Mouse (Mus musculus): ENCODE measurements around the gene Plxdc2.

The Plxdc2 gene

DNA sequence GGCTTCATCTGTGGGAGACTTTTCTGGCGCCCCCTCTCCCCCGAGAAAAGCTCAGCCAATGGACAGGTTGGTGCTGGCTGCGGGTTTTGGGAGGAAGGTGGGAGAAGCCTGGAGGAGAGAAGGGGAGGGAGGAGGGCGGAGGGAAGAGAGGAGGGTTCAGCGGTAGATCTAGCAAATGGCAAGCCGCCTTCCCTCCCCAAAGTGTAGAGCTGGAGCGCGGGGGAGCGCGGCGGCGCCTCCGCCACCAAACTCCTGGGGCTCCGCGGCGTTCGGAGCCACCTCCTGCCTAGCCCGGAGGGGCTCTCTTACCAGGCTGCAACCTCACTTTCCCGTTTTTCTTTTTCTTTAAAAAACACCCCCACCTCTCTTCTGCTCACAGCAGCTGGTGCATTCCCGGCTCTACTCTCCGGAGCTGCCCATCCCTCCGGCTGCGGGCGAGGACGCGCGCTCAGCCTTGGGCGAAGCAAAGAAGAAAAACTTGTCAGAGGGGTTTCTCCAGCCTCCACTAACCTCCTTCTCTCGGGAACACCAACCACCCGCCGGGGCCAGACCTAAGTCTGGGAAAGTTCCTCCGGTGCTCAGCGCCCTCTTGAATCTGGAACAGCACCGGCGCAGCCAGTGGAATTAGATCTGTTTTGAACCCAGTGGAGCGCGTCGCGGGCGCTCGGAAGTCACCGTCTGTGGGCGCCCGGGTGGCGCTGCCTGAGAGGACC is at the start of gene Plxdc2:
Gene Plxdc2 (plus strand): TSS at position 199 of the 713 bp plus-strand sequence.
- peak; percentile 76 for DNase-seq (ENCODE audit: low spot score)

DNA sequence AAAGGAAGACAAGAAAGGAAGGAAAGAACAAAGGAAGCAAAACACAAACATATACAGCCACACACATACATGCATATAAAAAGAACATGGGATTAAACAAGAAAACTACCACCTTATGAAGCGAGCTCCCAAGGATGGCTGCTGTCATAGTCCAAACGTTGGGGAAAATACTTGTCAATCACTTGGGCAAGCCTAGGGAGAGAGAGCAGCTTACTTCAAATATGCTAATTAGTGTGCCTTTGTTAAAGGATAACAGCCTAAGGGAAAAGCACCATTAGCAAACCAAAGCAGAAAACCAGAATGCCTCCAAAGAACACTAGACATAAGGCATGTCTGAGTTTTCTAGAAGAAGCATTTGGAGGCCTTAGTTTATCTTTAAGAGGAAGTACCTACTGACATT is 45.7 kb upstream of the Plxdc2 start:
- no peak for DNase-seq (ENCODE audit: low spot score)

DNA sequence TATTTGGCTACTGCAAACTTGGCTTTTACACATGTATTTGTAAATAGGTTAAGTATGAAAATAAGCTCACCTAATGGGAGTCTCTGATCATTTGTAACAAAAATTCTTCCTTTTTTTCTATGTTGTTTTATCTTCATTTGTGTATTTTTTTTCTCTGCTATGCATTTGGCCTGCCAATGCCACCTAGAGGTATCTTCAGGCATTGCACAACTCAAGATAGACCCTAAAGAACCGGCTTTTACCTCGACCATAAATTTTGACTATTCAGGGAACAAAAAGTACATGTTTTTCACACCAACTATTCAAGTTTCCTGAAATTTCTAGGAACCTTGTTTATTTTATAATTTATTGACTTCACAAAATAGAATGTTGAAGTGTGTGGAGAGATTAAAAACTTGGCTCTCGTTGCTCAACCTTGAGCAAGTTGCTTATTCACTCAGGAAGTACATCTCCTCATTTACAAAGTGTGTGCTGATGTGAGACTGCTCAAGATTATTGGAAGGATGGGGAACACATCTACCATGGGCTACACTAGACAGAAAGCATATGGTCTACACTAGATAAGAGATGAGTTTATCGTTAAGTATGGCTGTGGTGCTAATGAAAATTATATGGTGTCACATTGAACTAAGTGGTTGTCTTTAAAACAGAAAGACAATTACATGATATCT is 43.6 kb upstream of the Plxdc2 start:
- no peak for DNase-seq (ENCODE audit: low spot score)

- no peak for DNase-seq (ENCODE audit: low spot score)
Measured at GRCm38 (mm10) chr2:16335194-16335781, 20.8 kb upstream of the Plxdc2 start.

DNA sequence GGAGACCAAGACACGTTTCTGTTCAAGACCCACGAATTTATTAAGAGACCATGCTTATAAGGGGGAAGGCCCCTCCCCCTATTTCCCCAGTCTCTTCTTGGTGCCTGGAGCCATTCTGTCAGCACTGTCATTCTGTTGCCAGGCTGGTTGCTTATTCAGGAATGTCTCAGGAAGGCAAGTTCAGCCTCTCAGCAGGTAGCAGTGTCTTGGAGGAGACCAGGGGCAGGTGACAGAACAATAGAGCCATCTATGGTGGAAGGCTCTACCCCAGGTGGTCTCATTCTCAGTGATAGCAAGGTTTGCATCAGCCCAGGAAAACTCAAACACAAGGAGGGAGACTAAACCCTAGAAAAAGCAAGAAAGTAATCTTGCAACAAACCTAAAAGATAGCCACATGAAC is 11.5 kb upstream of the Plxdc2 start:
- DNase-seq (ENCODE audit: low spot score), result no peak

DNA sequence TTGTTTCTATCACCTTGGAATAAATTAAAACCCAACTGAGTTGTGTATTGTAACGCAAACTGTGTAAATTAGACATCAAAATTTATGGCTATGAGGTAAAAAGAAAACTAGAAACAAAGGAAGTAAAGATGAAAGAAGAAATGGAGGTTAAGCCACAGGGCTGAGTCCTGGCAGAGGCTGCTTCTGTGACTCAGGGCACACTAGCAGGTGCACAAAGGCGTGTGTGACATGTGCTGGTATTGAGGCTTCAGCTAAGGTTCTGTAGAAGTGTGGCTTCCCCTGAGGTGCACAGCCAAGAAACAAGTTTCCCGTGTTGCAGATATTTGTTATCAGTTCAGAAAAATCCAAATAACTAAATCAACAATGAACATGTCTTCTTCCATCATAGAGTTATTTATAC is 5.0 kb upstream of the Plxdc2 start:
- DNase-seq (ENCODE audit: low spot score), result no peak

DNA sequence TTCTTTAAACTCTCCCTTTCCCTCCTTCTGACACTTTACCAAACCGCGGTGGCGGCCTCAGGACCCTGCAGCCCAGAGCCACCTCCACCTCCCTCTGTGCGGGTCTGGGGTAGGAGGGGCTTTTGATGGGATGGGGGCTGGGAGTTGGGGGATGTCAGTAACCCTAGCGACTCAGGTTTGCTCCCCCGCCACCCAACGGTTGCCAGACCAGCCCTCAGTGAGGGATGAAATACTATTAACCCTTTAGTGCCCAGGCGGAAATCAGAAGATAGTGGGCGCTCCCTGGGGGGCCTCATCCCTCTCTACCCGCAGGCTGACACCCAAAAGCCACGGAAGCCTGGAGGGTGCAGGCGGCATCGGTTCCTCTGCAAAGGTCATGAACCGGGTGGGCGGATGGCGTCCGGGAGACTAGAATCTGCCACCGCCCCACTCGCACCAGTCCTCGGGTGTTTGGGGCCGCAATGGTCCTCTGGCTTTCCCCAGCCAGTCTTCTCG is 446 bp upstream of the Plxdc2 start:
- DNase-seq (ENCODE audit: low spot score), result peak; percentile 56

- peak; percentile 44 for DNase-seq (ENCODE audit: low spot score)
Measured at GRCm38 (mm10) chr2:16356921-16357837, 1.1 kb downstream of the Plxdc2 start.

GRCm38 (mm10) chr2:16357946-16358345 is 1.8 kb downstream of the Plxdc2 start:
- DNase-seq (ENCODE audit: low spot score), result no peak

GRCm38 (mm10) chr2:16359341-16359928 is 3.3 kb downstream of the Plxdc2 start:
- DNase-seq (ENCODE audit: low spot score), result no peak

GRCm38 (mm10) chr2:16364749-16365148 is 8.6 kb downstream of the Plxdc2 start:
- no peak for DNase-seq (ENCODE audit: low spot score)

DNA sequence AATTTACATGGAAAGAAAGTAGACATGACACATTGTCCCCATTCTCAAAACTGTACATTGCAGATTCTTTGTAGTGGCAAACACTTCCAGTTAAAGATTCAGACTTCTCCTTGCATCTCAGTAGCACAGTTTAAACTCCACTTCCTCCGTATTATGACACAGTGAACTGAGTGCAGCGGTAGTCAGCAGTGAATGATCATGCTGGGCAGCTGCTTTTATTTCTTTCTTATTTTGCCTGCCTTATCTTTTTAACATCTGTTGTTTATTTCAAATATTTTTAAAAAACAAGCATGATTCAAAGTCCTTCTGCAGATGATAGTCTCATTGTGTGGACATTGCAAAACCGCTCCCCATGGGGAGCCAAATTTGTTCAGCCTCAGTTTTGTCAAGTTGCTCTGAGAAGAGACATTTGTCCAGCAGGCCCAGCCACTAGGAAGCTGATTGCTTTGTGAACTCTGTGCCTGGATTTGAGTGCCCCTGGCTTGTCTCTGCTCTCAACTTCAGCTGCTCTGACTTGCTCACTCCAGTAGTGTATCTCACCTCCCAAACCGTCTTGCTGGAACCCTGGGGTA is 9.8 kb downstream of the Plxdc2 start:
- no peak for DNase-seq (ENCODE audit: low spot score)

DNA sequence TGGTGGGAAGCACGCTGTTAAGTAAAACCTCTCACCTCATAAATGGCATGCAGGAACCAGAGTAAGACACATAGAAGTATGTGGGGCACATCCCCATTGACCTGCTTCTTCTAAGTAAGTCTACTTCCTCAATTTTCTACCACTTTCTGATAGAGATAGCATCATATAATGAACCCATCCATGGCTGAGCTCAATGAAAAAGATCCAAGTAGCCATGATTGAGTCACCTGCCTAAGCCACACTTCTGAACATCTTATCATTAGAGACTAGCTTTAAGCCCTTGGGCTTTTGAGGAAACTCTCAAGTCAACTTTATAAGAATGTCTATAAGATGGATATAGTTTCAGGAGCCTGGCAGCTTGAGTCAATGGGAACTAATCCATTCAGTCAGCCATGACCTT is 14.3 kb downstream of the Plxdc2 start:
- no peak for DNase-seq (ENCODE audit: low spot score)

DNA sequence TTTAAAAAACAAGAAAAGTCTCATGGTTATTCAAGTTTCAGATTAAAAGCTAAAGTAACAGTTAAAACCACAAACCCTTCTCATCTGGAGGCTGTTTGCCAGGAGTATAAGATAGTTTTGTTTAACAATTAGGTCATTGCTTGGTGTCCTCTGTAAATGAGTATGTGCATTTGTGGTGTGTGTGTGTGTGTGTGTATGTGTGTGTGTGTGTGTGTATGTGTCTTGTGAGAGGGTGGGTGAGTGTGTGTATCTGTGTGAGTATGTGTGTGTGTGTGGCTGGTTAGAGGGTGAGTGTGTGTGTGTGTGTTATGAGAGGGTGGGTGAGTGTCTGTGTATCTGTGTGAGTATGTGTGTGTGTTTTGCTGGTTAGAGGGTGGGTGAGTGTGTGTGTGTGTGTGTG is 18.2 kb downstream of the Plxdc2 start:
- no peak for DNase-seq (ENCODE audit: low spot score)

DNA sequence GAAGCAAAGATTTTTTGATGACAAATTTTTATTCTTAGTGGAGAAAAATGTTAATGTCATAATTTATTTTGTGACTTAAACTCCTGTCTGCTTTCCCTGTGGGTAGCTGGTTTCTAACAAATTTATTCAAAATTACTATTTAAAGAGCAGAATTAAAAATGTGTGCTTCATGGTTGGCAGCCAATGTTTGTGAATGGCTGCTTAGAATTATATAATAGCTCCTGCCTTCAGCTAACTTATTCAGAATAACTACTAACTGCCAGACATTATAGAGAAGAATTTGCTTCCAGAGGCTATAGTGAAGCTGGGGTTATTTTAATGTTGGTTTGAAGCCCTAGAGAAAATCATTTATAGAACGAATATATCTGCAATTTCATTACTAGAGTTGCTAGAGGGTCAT is 30.1 kb downstream of the Plxdc2 start:
- no peak for DNase-seq (ENCODE audit: low spot score)

DNA sequence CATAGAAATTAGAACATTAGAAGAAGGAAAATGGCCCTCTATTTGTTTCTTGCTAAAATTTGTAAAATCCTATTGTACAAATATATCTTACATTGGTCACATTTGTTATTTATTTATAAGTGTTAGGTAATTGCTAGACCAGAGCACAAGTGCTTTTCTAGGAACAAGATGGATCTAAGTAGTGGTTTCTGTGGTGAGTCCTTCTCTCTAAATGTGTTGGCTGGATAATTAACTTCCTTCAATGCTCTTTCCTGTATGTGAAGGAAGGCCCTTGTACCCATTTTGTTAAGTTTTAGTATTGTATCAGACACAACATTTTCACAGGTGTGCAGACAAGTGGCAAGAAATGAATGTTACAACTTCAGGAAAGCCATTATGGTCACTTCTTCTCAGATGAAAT is 30.6 kb downstream of the Plxdc2 start:
- DNase-seq (ENCODE audit: low spot score), result no peak

GRCm38 (mm10) chr2:16387787-16388186 is 31.7 kb downstream of the Plxdc2 start:
- no peak for DNase-seq (ENCODE audit: low spot score)

DNA sequence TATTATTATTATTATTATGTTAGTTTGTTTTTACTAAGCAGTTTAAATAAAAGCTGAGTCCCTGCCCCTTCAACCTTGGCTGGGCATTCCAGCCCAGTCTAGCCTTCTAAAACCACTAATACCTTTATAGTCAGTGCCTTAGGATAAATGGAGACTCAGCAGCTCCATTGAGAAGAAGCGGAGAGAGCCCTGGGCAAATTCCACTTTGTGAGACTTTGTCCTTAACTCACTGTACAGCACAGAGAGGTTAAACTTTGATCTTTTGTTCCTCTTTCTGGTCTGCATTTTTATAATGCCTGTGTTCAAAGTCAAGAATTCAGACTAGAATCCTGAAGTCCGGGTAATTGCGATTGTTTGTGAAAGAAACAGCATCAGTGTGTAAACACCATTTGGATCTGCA is 41.4 kb downstream of the Plxdc2 start:
- no peak for DNase-seq (ENCODE audit: low spot score)

- no peak for DNase-seq (ENCODE audit: low spot score)
Measured at GRCm38 (mm10) chr2:16398006-16398405, 41.9 kb downstream of the Plxdc2 start.

DNA sequence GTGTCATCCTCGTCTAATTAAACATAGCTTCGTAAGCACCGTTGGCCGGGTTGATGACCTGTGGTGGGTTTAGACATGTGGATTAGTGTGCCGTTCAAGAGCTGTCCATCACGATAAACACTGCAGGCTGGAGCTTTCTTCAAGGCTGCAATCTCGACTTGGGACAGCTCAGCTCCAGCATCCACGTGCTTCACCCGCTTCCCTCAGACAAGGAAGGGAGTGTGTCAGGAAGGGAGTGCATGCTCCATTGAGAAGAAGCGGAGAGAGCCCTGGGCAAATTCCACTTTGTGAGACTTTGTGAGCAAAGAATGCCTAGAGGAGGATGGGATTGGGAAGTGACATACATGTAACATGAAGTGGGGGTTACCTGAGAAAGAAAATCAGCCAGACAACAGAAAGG is 42.8 kb downstream of the Plxdc2 start:
- no peak for DNase-seq (ENCODE audit: low spot score)

GRCm38 (mm10) chr2:16406508-16406907 is 50.4 kb downstream of the Plxdc2 start:
- no peak for DNase-seq (ENCODE audit: low spot score)

Data from testis, postnatal 10 days (tissue).